Mouse (Mus musculus): ENCODE results near the gene Slc5a2.
A peak's percentile ranks its signal among the peaks of the same experiment; 100 is the strongest.

Gene Slc5a2

GRCm38 (mm10) chr7:128265411-128265810, at the start of gene Slc5a2:
Slc5a2 (plus strand) TSS chr7:128265657.
- DNase-seq (ENCODE audit: low spot score) = no peak

GRCm38 (mm10) chr7:128219952-128220351, 45.5 kb upstream of the Slc5a2 start:
- no peak for DNase-seq (ENCODE audit: low spot score)

GRCm38 (mm10) chr7:128220936-128221335, 44.5 kb upstream of the Slc5a2 start:
- no peak for DNase-seq (ENCODE audit: low spot score)

GRCm38 (mm10) chr7:128231741-128232140, 33.7 kb upstream of the Slc5a2 start:
- DNase-seq (ENCODE audit: low spot score) = no peak

- no peak for DNase-seq (ENCODE audit: low spot score)
These were observed 30.7 kb upstream of the Slc5a2 start for GRCm38 (mm10) chr7:128234796-128235195.

- no peak for DNase-seq (ENCODE audit: low spot score)
These were observed 30.0 kb upstream of the Slc5a2 start for GRCm38 (mm10) chr7:128235481-128235880.

GRCm38 (mm10) chr7:128236426-128236825, 29.0 kb upstream of the Slc5a2 start:
- no peak for DNase-seq (ENCODE audit: low spot score)

GRCm38 (mm10) chr7:128236856-128237592, 28.4 kb upstream of the Slc5a2 start, which contains the start of gene Armc5:
Armc5 (plus strand) TSS chr7:128237342.
- DNase-seq (ENCODE audit: low spot score) = peak; percentile 67

- no peak for DNase-seq (ENCODE audit: low spot score)
These were observed 27.9 kb upstream of the Slc5a2 start for GRCm38 (mm10) chr7:128237593-128237926.

GRCm38 (mm10) chr7:128237927-128238778, 27.3 kb upstream of the Slc5a2 start, which contains the start of gene 9130023H24Rik:
9130023H24Rik (minus strand) TSS chr7:128238031.
- peak; percentile 93 for DNase-seq (ENCODE audit: low spot score)

- no peak for DNase-seq (ENCODE audit: low spot score)
These were observed 26.5 kb upstream of the Slc5a2 start for GRCm38 (mm10) chr7:128238991-128239390.

- DNase-seq (ENCODE audit: low spot score) = no peak
These were observed 25.2 kb upstream of the Slc5a2 start for GRCm38 (mm10) chr7:128240131-128240784.

GRCm38 (mm10) chr7:128242331-128242730, 23.1 kb upstream of the Slc5a2 start:
- no peak for DNase-seq (ENCODE audit: low spot score)

GRCm38 (mm10) chr7:128243921-128244320, 21.5 kb upstream of the Slc5a2 start:
- no peak for DNase-seq (ENCODE audit: low spot score)

GRCm38 (mm10) chr7:128244410-128245025, 20.9 kb upstream of the Slc5a2 start:
- no peak for DNase-seq (ENCODE audit: low spot score)

- DNase-seq (ENCODE audit: low spot score) = no peak
These were observed 19.9 kb upstream of the Slc5a2 start for GRCm38 (mm10) chr7:128245547-128245946.

GRCm38 (mm10) chr7:128246496-128247391, 18.7 kb upstream of the Slc5a2 start, which contains the start of gene Tgfb1i1:
Tgfb1i1 (plus strand) TSS chr7:128246812.
- no peak for DNase-seq (ENCODE audit: low spot score)

- DNase-seq (ENCODE audit: low spot score) = peak; percentile 87
These were observed 18.0 kb upstream of the Slc5a2 start for GRCm38 (mm10) chr7:128247443-128247842.

GRCm38 (mm10) chr7:128248081-128249042, 17.1 kb upstream of the Slc5a2 start:
- DNase-seq (ENCODE audit: low spot score) = no peak

GRCm38 (mm10) chr7:128249998-128250397, 15.5 kb upstream of the Slc5a2 start:
- no peak for DNase-seq (ENCODE audit: low spot score)
